Mouse (Mus musculus): ENCODE measurements around the gene Rex2.
"Not testable (repeated sequence)": the region's sequence is repeated elsewhere in the genome, so short reads cannot be mapped to it uniquely, and the experiment has no call there.

GRCm38 (mm10) chr4:147021550-147021949 is at the start of gene Rex2:
- TF ChIP-seq CTCF (IDR thresholded peaks at IDR 0.05; ENCODE audit: low read depth, low read length); POLR2A (IDR thresholded peaks at IDR 0.05; ENCODE audit: insufficient read depth, low read length); EP300 (IDR thresholded peaks at IDR 0.05; ENCODE audit: insufficient read depth, low read depth, low read length): not testable (repeated sequence)
